Mouse (Mus musculus): ENCODE data around the gene Ank3.

- TF ChIP-seq POLR2A (IDR thresholded peaks at IDR 0.05; ENCODE audit: low read depth, low read length) (no peak), CTCF (IDR thresholded peaks at IDR 0.05; ENCODE audit: extremely low read depth, insufficient read depth, insufficient read length, insufficient replicate concordance) (no peak)
Measured at GRCm38 (mm10) chr10:69616953-69617352, 218.4 kb downstream of the Ank3 start.

Data from spleen, adult 2 months (tissue).